Mouse (Mus musculus) spleen, adult 18-20 months (tissue): ENCODE measurements around the gene Il20rb.

Experiments used
- DNase-seq, 2 experiments: peaks; one replicate each; pipeline ENCODE4 v3.0.0; 2022; ENCODE audit warnings: mixed read lengths in 2 of 2

Gene Il20rb

DNA sequence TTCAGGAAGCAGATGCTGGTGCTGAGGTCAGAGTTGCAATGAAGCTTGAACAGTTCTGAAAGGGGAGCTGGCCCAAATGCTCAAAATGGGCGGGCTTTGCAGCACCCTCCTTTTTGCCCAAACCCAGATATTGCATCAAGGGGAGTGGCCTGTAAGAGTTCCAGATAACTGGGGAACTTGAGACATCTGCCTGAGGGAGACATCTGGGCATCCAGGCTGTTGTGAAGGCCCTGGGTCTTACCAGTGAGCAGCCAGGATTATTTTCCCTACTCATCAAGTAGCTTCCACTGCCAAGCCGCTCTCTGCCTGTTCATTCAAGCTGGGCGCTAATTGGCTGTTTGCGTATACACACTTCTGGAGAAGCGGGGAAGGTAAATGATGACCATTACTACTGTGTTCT lies at the start of gene Il20rb:
Gene Il20rb, minus strand, starts transcription at position 358 of the 400 bp plus-strand sequence.
- no peak for DNase-seq

DNA sequence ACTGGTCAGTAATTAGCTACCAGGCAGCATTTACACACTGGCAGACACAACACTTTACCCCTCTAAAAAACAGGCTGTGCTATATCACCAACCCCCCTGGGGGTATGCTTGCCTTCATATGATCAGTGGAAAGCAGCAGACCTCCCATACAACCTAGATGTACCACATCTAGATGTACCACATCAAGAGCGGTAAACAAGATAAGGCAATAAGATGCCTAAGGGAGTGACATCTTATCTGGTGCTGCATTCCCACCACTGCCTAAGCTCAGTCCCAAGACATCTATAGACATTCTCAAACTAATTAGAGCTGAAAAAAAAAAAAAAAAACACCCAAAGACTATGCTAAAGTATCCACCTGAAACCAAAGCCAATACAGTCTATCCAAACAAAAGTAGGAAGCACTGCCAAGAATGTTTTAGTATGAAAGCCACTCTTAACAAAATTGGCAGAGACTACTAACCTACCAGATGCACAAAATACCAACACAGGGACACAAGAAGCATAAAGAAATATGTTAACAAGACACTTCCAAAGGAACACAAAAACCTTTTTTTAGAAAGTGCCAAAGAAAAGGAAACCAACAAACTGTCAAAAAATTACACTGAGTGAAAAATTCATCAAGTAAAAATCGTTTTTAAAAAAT lies 49.2 kb upstream of the Il20rb start:
- no peak for DNase-seq

DNA sequence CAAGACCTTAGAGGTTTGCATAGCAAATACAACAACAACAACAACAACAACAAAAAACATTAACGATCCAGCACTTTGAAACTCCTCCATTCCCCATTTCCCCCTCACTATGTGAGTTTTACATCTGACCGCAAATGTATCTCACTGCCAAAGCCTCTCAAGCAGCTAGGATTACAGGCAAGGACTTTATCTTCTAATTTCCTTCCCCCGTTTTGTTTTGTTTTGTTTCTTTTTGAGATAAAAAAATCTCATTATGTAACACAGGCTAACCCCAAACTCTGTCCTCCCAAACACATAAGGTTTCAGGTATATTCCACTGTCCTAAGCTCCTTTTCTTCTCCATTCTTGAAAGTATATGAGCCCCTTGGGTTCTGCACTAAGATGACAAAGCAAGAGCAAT lies 48.1 kb upstream of the Il20rb start:
- no peak for DNase-seq

DNA sequence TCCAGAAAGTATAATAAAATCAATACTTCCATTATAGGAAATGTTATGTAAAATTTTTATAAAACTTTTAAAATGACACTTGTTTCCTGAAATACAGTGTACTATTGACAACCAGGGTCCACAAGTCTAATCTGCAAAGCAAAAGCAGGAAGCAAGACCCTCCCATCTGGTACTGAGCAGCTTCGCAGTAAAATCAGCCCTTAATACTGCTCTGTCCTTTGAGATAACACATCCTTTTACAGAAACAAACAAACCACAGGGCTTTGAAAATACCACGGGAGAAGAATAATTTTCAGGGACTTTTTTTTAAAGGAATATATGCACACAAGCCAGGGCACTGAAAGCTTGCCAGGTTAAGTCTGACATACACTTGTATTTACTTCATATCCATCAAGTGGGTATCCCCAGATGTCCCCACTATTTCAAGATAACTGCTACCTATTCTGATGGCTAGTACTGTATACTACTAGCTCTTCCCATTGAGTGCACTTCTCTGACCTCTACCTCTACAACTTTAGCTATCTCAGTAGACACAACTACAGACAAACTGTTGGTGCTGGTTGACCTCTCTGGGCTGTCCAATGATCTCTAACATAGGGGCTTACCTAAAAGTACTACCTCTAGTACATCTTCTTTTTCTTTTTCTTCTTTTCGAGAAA lies 46.4 kb upstream of the Il20rb start:
- no peak for DNase-seq

DNA sequence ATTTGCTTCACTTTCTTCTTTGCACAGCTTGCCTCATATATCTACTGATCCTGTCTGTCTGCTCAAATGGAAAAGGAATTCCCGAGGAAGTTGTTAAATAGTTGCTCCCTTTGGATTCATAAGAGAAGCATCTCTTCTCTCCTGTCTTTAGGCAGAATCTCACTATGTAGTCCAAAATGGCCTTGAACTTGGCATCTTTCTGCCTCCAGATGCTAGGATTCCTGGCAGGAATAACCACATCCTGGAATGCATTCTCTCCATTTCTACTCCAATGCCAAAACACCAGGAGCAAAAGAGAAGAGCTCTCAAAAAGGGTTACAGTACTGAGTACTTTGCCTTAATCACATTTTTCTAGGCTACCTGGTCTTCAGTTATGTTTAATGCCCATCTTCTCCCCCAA lies 44.7 kb upstream of the Il20rb start:
- DNase-seq = no peak

DNA sequence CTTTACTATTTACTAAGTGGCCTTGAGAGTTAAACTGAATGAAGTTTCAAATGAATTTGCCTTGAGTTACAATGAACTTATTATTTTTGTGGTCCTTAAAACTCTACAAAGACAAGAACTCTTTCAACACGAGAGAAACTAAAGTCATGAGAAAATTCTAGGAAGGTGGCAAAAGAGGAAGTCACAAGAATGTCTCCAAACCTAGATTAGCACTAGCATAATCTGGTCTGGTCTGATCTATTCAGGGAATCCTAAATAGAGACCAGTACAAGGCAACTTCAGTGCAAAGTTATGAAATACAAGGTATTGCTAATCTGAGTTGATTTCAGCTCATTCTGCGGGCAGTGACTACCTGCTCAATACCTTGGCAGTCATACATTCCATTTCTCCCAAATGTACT lies 38.6 kb upstream of the Il20rb start:
- no peak for DNase-seq

DNA sequence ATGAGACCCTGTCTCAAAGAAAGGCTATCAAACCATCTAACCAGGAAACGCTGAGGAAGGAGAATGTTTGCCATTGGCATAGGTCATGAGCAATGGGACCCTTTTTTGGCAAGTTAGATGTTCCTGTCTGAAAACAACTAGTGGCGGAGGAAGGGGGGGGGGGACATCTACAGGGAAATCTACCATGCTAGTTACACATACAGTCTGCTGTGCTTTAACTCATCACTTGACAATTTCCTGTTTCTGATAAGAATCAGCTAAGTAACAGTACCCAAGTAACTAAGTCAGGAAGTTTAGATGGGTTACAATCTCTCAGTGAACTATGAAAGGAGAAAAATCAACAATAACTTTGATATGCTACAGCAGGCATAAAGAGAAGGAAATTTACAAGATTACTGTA lies 35.4 kb upstream of the Il20rb start:
- DNase-seq = no peak

DNA sequence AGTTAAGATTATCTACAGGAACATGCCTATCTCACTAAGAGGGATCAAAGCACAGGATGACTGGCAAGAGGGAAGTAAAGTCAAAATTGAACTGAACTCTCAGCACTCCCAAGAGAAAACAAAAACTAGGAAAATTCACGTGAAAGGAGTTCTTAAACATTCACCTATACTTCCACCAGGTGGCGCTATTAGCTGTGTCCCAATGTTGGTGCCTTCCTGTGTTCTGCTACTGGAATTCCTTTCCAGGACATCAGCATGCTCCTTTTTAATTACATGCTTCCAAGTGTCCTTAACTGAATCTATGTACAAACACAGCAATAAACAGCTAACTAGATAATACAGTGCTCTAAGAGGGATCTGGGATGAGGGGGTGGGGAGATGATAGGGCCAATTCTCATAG lies 34.0 kb upstream of the Il20rb start:
- DNase-seq = no peak

DNA sequence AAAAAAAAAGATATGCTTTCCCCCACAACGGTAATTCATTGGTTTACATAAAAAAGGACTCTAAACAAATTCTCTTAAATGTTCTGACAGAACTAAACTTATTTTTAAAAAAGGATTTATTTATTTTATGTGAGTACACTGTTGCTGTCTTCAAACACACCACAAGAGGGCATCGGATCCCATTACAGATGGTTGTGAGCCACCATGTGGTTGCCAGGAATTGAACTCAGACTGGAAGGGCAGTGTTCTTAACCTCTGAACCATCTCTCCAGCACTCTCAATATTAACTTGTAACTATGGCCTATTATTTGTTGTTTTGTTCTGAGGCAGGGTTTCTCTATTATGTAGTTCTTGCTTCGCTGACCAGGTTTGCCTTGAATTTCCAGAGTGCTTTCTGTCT lies 33.4 kb upstream of the Il20rb start:
- DNase-seq = no peak

DNA sequence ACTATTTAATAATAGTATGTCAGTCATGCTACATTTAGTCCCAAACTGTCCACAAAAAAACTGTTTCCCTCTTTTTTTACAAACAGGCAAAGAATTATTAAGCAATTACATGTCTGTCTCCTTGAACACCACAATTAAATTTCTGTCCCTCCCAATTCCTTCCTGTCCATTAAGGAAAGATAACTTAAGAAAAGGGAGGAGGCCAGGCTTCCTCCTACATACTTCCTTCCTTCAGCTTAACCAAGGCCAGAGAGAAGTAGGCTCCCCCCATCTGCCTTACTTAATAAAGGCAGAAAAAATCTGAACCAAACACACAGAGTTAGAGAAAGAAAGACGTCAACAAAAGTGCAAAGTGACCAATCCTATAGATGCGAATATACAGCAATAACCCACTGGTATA lies 21.0 kb upstream of the Il20rb start:
- DNase-seq = no peak

DNA sequence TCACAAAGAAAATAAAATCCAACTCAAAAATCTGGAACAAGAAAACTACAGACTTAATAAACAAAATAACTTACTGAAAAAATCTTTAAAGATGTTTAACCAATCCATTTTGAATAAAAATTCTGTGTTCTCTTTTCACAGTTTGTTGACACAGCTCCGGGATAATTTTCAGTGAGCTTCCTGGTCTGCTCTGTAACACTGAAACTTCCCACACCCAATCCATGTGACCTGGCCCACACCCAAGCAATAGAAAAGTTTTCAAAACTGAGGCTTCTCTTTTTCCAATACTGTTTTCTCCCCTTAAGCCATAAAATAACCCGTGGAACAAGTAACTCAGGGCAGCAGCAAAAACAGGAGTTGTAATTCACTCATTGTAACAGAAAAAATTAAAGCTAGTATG lies 20.1 kb upstream of the Il20rb start:
- DNase-seq = no peak

DNA sequence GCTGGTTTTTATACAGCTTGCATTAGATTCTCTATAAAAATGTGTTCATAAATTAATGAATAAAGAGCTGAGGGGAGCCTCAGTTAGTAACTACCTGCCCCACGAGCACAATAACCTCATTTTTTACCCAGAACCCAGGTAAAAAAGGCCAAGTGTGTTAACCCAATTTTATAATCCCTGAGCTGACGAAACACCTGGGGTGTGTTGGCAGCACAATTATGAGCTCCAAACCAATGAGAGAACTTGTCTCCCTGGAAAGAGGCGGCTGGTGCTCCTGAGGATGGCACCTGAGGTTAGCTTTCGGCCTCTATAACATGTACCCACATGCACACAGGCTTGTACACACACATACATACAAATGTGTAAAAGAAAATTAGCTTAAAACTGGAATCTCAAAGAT lies 18.9 kb upstream of the Il20rb start:
- no peak for DNase-seq

DNA sequence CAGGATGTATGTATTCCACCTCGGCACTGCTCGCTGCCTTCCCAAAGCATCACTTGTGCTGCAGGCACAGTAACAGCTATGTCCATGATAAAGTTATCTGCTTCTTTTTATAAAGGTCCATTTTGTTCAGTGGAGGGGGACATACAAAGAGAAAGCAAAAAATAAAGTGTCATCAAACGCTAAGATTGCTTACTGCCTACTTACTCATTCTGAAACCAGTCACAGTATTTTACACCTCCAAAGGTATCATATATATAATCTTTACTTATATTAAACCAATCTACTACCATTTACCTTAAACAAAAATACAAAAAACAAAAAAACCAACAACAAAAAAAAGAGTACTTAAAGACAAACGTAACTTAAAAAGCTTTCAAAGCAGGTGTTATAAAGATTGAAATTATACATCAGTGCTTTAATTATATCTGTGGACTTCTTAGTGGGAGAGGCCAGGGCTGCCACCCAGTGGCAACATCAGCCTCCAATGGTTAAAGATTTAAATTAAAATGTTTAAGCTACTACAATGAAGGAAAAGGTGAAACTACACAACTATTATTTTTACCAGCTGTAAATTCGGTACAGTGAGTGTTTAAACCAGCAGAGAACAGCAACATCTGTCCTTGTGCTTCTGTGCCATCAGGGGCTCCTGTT lies 7.1 kb upstream of the Il20rb start:
- no peak for DNase-seq

DNA sequence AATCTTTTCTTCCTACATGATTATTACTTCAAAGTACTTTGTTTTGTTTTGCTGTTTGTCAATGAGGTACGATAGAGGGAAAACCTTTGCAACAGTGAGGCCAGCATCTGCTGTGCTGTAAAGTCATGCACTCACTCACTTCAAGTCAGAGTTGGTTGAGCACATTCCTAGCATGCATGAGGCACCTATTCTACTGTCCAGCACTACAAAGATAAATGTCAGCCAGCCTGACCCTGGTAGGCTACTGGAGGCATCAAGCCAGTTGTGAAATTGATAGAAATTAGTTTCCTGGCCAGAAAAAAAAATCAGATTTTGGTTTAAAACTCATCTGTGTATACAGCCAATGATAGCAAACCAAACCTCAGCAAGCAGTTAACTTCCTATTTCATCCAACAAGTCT lies 4.8 kb upstream of the Il20rb start:
- no peak for DNase-seq

DNA sequence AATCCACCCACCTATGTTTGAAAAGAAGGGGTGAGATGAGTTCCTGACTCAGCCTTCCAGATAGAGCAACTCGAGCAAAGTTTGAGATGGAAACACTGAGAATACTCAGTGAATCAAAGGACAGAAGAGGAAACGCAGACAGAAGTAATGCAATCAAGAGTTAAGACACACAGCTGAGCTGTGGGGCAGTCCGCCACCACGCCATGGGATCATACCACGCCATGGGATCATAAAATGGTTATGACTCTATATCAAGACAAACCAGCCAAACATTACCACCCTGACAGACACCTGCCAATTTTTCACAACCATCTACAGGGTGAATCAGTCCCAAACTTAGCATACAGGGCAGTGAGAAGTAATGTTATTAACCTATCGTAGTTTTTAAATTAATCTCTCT lies 2.4 kb upstream of the Il20rb start:
- DNase-seq = no peak

DNA sequence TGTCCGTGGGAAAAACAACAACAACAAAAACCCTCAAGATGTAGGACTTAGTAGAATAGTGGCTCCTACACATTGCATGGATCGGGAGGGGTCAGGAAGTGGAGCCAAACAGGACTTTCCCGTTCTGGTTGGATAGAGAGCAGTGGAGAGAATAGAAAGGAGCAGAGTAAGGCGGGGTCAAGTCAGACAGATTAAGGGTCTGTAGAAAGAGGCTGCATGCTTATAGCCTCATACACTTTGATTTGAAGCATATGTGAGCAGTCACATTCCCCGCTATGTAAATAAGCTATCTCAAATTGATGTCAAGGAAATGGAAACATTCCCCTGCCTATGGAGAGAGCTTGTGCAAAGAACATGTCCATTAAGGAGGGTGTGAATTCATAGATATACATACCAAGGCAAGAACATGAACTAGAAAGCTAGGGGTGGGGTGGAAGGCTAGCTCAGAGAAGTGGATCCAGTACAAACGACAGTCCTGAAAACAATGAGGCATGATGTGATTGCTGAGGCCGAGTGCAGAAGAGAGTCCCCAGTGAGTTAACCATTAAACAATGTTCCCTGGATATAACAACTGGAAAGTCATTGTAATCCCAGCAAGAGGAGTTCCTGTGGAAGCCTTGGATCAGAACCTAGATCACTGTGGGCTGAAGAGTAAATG lies 1.6 kb upstream of the Il20rb start:
- no peak for DNase-seq

DNA sequence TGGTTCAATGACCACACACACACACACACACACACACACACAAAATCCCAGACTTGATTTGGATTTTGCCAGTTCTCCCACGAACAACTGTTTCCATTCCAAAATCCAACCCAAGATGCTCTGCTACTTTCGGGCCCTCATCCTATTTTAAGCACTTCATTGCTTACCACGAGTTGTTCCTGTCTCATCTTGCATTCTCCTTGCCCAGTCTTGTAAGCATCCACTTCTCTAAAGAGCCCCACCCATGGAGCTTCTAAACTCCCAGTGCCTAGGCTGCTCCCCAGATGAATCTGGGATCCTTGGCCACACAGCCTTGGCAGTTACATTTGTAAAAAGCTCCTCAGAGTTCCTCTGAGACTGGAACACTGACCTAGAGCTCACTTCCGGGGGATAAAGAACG lies 3.3 kb downstream of the Il20rb start:
- DNase-seq = no peak

DNA sequence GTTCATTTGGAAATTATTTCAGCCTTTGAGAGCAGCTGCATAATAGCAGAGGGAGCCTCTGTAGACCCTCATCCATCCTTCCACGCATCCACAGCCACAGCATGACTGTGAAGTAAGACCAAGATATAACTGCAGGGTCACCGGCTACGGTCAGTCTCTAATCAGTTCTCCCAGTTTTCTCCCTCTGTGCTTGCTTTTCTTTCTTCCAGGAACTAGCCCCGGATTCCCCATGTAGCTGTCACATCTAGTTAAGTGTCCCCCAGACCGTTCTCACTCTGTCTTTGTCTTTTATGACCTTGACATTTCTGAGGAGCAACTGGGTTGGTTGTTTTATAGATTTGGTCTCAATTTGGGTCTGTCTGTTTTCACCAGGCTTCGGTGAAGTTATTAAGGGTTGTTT lies 5.0 kb downstream of the Il20rb start:
- DNase-seq = no peak

DNA sequence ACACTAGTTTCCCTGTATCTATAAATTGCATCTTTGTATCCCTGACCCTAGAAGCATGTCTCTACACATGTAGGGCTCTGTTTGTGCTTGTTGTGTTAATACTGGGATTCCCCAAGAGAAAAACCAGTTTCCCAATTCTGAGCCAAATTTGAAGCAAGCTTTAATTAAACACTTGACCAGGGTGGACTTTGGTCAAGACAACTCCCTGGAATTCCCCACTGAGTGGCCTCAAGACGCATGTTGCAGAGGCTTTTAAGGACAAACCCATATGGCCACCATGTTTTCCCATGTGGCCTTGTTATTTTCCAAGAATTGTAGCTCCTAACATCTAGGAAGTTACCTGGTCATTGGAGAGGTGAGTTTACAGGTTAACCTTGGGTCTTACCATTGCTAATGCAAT lies 12.5 kb downstream of the Il20rb start:
- no peak for DNase-seq

DNA sequence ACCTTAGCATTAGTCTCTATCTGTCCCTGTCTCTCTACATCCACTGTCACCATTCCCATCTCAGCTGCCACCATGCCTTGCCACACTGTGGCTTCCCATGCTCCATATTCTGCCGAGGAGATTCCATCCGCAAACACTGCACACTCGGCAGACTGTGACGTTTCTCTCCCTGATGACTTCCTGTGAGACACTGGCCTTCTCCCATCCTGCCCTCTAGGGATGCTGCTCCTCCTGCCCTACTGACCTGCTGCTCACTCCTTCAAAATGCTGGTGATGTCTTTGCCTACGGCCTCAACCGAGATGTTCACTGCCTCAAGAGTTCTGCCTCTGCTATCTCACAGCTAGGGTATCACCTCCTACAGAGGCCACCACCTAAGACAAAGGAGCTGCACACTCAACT lies 13.2 kb downstream of the Il20rb start:
- DNase-seq = no peak

DNA sequence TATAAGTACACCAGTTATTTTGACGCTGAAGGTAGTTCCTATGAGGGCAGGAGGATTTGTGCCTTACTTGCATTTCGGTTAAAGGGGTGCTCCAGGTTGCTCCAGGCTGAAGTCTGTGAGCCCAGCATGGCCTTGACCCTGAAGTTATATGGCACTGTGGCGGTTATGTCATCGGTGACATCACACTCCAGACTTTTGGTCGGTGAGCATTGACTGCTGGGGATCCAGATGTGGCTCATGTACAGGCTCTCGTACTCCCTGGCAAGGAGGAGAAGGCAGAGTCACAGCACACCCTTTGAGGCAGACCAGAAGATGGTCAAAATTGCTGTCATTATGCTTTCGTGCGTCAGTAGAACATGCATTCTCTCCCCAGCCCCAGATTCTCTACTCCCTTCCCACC lies 13.7 kb downstream of the Il20rb start:
- no peak for DNase-seq

DNA sequence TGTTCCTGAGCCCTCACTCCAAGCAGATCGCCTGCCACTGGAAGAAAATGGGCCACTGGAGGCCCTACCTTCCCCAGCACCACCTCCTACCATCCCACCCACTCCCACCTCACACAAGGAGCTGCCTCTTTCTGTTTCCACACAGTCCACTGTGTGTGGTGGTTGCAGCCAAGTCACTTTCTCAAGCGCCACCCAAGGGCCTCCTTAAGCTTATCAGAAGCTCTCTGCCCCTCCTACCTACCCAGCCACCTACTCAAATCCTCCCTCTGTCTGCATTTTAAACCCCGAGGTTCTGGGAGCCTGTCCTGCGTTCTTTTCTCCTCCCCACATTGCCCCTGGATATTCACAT lies 15.0 kb downstream of the Il20rb start:
- no peak for DNase-seq

DNA sequence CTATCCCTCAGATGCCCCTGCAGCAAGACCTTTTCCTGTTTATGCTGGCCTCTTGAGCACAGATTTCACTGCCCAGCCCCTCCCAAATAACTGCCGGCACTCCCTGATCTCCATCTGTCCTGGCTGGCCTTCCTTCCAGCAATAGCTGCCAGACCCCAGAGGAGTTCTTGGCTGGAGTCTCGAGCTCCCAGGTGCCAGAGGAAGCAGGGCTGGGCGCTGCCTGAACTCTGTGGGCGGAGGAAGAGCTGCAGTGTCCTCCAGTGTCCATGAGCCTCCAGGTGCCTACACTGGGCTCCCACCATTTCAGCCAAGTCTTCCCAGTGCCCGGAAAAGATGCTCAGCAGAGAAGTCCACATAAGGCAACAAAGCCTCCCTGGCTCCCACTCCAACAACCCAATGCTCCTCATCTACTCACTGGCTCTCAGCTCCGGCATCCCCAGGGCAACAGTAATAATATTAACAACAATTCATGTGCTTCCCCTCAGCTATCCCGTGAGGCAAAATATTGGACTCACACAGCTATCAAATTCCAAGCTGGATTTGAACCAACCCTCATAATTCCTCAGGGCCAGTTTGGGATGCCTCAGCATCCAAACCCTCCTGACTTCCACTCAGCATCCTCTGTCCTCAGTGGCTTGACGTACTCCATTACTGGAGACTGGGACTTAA lies 15.5 kb downstream of the Il20rb start:
- DNase-seq = no peak

DNA sequence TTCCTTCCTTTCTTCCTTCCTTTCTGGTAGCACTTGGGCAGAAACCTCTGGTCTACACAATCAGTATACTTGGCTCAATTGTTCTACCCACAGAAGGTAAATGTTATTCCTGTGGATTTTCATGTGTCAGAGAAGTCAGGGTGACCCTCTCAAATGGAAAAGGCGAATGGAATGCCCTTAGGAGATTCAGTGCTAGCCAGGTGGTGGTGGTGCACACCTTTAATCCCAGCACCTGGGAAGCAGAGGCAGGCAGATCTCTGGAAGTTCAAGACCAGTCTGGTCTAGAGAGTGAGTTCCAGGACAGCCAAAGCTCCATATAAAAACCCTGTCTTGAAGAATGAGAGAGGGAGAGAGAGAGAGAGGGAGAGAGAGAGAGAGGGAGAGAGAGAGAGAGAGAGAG lies 16.4 kb downstream of the Il20rb start:
- no peak for DNase-seq
